Mouse (Mus musculus) C2C12 (cell line): ENCODE measurements around the gene Dnajb8.

Experiments
- CTCF ChIP-seq: IDR thresholded peaks from one replicate; pipeline ENCODE4 v1.5.1; 2011; ENCODE audit not compliant: control insufficient read depth, insufficient read depth, insufficient read length
- MYOG ChIP-seq: IDR thresholded peaks from one replicate; pipeline ENCODE4 v1.6.1; 2011; ENCODE audit not compliant: control insufficient read depth, insufficient read length; ENCODE audit errors: extremely low read depth

GRCm38 (mm10) chr6:88226570-88226994 lies 4.5 kb downstream of the Dnajb8 start:
- TF ChIP-seq CTCF (no peak), MYOG (no peak)
